Mouse (Mus musculus) intestine, embryonic 14.5 days (tissue): Measurements from ENCODE around the gene Rab5c. TPM values are rescaled to one million over a fixed set of nuclear protein-coding genes. Genes with fewer than 3 reads are reported as not detected.

ENCODE experiments used
- ATAC-seq: fragments of 200-750 bp; cut with Nextera tagmentation; replicated peaks from 2 replicates; pipeline ENCODE4 v1.8.0; 2017; ENCODE audit warnings: low read depth, moderate number of reproducible peaks, moderate TSS enrichment, moderate library complexity; ENCODE audit not compliant: low FRiP score, low TSS enrichment
- DNase-seq: peaks from one replicate; pipeline ENCODE4 v3.0.0-alpha.2; 2018; ENCODE audit warnings: low spot score
- H3K27ac ChIP-seq: fragments of 300-500 bp; sonication (generic); 2 replicates; pipeline ENCODE4 v1.5.1; 2014; ENCODE audit warnings: low read depth, mild to moderate bottlenecking, control low read depth
- H3K27me3 ChIP-seq: fragments of 300-500 bp; sonication (generic); replicated peaks from 2 replicates; pipeline ENCODE4 v1.6.1; 2014; ENCODE audit warnings: low read length, control low read depth; ENCODE audit not compliant: control insufficient read depth, insufficient read depth
- H3K36me3 ChIP-seq: fragments of 300-500 bp; sonication (generic); 2 replicates; pipeline ENCODE4 v1.6.1; 2014; ENCODE audit warnings: low read length, control low read depth; ENCODE audit not compliant: control insufficient read depth, insufficient read depth
- H3K4me1 ChIP-seq: fragments of 300-500 bp; sonication (generic); replicated peaks from 2 replicates; pipeline ENCODE4 v1.6.1; 2014; ENCODE audit warnings: low read length, control low read depth, mixed read lengths; ENCODE audit not compliant: control insufficient read depth, insufficient read depth
- H3K4me2 ChIP-seq: fragments of 300-500 bp; sonication (generic); 2 replicates; pipeline ENCODE4 v1.6.1; 2014; ENCODE audit warnings: low read length
- H3K4me3 ChIP-seq: fragments of 300-500 bp; sonication (generic); 2 replicates; pipeline ENCODE4 v1.5.1; 2014; ENCODE audit warnings: low read depth, low read length, control low read depth, mixed read lengths
- H3K9ac ChIP-seq: fragments of 300-500 bp; sonication (generic); 2 replicates; pipeline ENCODE4 v1.6.1; 2014; ENCODE audit warnings: mild to moderate bottlenecking, low read length
- H3K9me3 ChIP-seq: fragments of 300-500 bp; sonication (generic); 2 replicates; pipeline ENCODE4 v1.6.1; 2016; ENCODE audit warnings: low read length, control low read depth; ENCODE audit not compliant: control insufficient read depth
- WGBS: fragments of 180-500 bp; shearing (Covaris S2); extraction: QIAGEN DNeasy Blood & Tissue Kit; methylation state at CpG from one replicate; pipeline ENCODE4 v1.1.7; 2014; 5-methylcytosine and 5-hydroxymethylcytosine counted together
- polyA plus RNA-seq: library from polyadenylated mRNA; unstranded; fragments of >200 nt; fragmentation: Nextera tagmentation; extraction: Ambion mirVana; gene quantifications from 2 replicates; pipeline ENCODE4 v1.2.1, GENCODE M21; 2014

The Rab5c gene
- polyA plus RNA-seq, 1 experiment from 2014 or later: 63.0 TPM

GRCm38 (mm10) chr11:100713174-100713573 is 24.8 kb downstream of the Rab5c start:
- ATAC-seq (no peak), DNase-seq (no peak)
- Histone ChIP-seq H3K27me3 (no peaks in the 10 kb centered on the region), H3K4me2 (peak overlapping the region; percentile 53), H3K27ac (peak overlapping the region; percentile 70; the same call in 1 of the 2 replicates), H3K36me3 (peaks cover 53% of the 10 kb centered on the region), H3K9me3 (no peaks in the 10 kb centered on the region), H3K4me3 (peak overlapping the region; percentile 24; the same call in 1 of the 2 replicates), H3K4me1 (peaks cover 32% of the 10 kb centered on the region), H3K9ac (peak overlapping the region; percentile 21)
- 51% methylated on average over 4 of the region's 4 CpGs for WGBS

- WGBS: 2% methylated on average over 48 of the region's 48 CpGs
- peaks cover 53% of the 10 kb centered on the region for H3K36me3 ChIP-seq
Observed at GRCm38 (mm10) chr11:100711783-100712615, 26.0 kb downstream of the Rab5c start, which contains the start of gene Kat2a. TSS of gene Kat2a (minus strand) at chr11:100712465.

GRCm38 (mm10) chr11:100710977-100711376 is 27.0 kb downstream of the Rab5c start:
- no peaks in the 10 kb centered on the region for H3K27me3 ChIP-seq
- WGBS: 65% methylated on average over 4 of the region's 4 CpGs
- no peak overlapping the region for H3K27ac ChIP-seq
- H3K36me3 ChIP-seq: peaks cover 53% of the 10 kb centered on the region
- no peaks in the 10 kb centered on the region for H3K9me3 ChIP-seq
- ATAC-seq: no peak
- H3K4me1 ChIP-seq: peaks cover 32% of the 10 kb centered on the region
- H3K9ac ChIP-seq: no peak overlapping the region
- no peak overlapping the region for H3K4me3 ChIP-seq
- peak overlapping the region; percentile 57; the same call in 1 of the 2 replicates for H3K4me2 ChIP-seq
- no peak for DNase-seq

More at GRCm38 (mm10) chr11:100711783-100712615, 26.0 kb downstream of the Rab5c start, which contains the start of gene Kat2a:
- no peaks in the 10 kb centered on the region for H3K27me3 ChIP-seq
- no peaks in the 10 kb centered on the region for H3K9me3 ChIP-seq
- H3K27ac ChIP-seq: peak within 1 kb of the TSS; percentile 75; the same call in 1 of the 2 replicates
- peak within 1 kb of the TSS; percentile 96 for H3K9ac ChIP-seq
- peaks cover 32% of the 10 kb centered on the region for H3K4me1 ChIP-seq
- H3K4me2 ChIP-seq: peak within 1 kb of the TSS; percentile 57
- peak; percentile 87 for DNase-seq
- H3K4me3 ChIP-seq: peak within 1 kb of the TSS; percentile 99
- ATAC-seq: peak; percentile 91

GRCm38 (mm10) chr11:100710528-100710927 is 27.5 kb downstream of the Rab5c start:
- H3K27me3 ChIP-seq: no peaks in the 10 kb centered on the region
- ATAC-seq (no peak), DNase-seq (no peak)
- 93% methylated on average over 15 of the region's 15 CpGs for WGBS
- no peak overlapping the region for H3K4me3 ChIP-seq
- peaks cover 53% of the 10 kb centered on the region for H3K36me3 ChIP-seq
- no peaks in the 10 kb centered on the region for H3K9me3 ChIP-seq
- H3K27ac ChIP-seq: no peak overlapping the region
- no peak overlapping the region for H3K4me2 ChIP-seq
- H3K4me1 ChIP-seq: peaks cover 32% of the 10 kb centered on the region
- H3K9ac ChIP-seq: no peak overlapping the region

- peaks cover 62% of the 10 kb centered on the region for H3K36me3 ChIP-seq
- H3K9ac ChIP-seq: no peak overlapping the region
- DNase-seq (no peak), ATAC-seq (no peak)
- no peaks in the 10 kb centered on the region for H3K27me3 ChIP-seq
- no peak overlapping the region for H3K4me2 ChIP-seq
- no peak overlapping the region for H3K27ac ChIP-seq
- 94% methylated on average over 9 of the region's 9 CpGs for WGBS
- H3K4me1 ChIP-seq: peaks cover 30% of the 10 kb centered on the region
- no peak overlapping the region for H3K4me3 ChIP-seq
- no peaks in the 10 kb centered on the region for H3K9me3 ChIP-seq
Observed at GRCm38 (mm10) chr11:100709201-100709810, 28.7 kb downstream of the Rab5c start.

- H3K27me3 ChIP-seq: no peaks in the 10 kb centered on the region
- no peaks in the 10 kb centered on the region; the same call in 1 of the 2 replicates for H3K4me1 ChIP-seq
- H3K4me2 ChIP-seq: no peak overlapping the region
- DNase-seq (no peak), ATAC-seq (no peak)
- H3K9ac ChIP-seq: no peak overlapping the region
- no peaks in the 10 kb centered on the region for H3K9me3 ChIP-seq
- peaks cover 57% of the 10 kb centered on the region for H3K36me3 ChIP-seq
- H3K27ac ChIP-seq: no peak overlapping the region
- H3K4me3 ChIP-seq: no peak overlapping the region
- 91% methylated on average over 23 of the region's 23 CpGs for WGBS
Observed at GRCm38 (mm10) chr11:100705095-100705747, 32.8 kb downstream of the Rab5c start.

GRCm38 (mm10) chr11:100703851-100704531 is 34.0 kb downstream of the Rab5c start, which contains the start of gene Dhx58:
TSS of gene Dhx58 (minus strand) at chr11:100704271.
- no peak within 1 kb of the TSS for H3K4me2 ChIP-seq
- no peak within 1 kb of the TSS for H3K27ac ChIP-seq
- no peak within 1 kb of the TSS for H3K4me3 ChIP-seq
- no peaks in the 10 kb centered on the region for H3K27me3 ChIP-seq
- no peaks in the 10 kb centered on the region for H3K9me3 ChIP-seq
- H3K9ac ChIP-seq: no peak within 1 kb of the TSS
- 69% methylated on average over 7 of the region's 7 CpGs for WGBS
- DNase-seq (no peak), ATAC-seq (no peak; the same call in 1 of the 2 replicates)
- H3K4me1 ChIP-seq: no peaks in the 10 kb centered on the region; the same call in 1 of the 2 replicates
- peaks cover 45% of the 10 kb centered on the region for H3K36me3 ChIP-seq

- DNase-seq (no peak), ATAC-seq (no peak; the same call in 1 of the 2 replicates)
- Histone ChIP-seq H3K9me3 (no peaks in the 10 kb centered on the region), H3K27ac (no peak overlapping the region), H3K4me2 (no peak overlapping the region), H3K9ac (no peak overlapping the region), H3K4me1 (no peaks in the 10 kb centered on the region; the same call in 1 of the 2 replicates), H3K27me3 (no peaks in the 10 kb centered on the region), H3K4me3 (no peak overlapping the region), H3K36me3 (peaks cover 39% of the 10 kb centered on the region)
- 71% methylated on average over 11 of the region's 11 CpGs for WGBS
Observed at GRCm38 (mm10) chr11:100703366-100703765, 34.6 kb downstream of the Rab5c start.
